Mouse (Mus musculus): ENCODE measurements around the gene Fam208b. TPM values are rescaled to one million over a fixed set of nuclear protein-coding genes. Genes with fewer than 3 reads are reported as not detected.
A peak's percentile ranks its signal among the peaks of the same experiment; 100 is the strongest.

Fam208b gene
- total RNA-seq (2021), result 10 to 100 TPM; 28.0 to 28.4 TPM

- intact Hi-C loops (cut with DNase I), result no loop called here
- peak; percentile 99 for DNase-seq (ENCODE audit: extremely low spot score in 1 of 2, low spot score in 2 of 2)
Measured at GRCm38 (mm10) chr13:3610795-3611438, at the start of gene Fam208b. Fam208b (minus strand) TSS chr13:3611108.

DNA sequence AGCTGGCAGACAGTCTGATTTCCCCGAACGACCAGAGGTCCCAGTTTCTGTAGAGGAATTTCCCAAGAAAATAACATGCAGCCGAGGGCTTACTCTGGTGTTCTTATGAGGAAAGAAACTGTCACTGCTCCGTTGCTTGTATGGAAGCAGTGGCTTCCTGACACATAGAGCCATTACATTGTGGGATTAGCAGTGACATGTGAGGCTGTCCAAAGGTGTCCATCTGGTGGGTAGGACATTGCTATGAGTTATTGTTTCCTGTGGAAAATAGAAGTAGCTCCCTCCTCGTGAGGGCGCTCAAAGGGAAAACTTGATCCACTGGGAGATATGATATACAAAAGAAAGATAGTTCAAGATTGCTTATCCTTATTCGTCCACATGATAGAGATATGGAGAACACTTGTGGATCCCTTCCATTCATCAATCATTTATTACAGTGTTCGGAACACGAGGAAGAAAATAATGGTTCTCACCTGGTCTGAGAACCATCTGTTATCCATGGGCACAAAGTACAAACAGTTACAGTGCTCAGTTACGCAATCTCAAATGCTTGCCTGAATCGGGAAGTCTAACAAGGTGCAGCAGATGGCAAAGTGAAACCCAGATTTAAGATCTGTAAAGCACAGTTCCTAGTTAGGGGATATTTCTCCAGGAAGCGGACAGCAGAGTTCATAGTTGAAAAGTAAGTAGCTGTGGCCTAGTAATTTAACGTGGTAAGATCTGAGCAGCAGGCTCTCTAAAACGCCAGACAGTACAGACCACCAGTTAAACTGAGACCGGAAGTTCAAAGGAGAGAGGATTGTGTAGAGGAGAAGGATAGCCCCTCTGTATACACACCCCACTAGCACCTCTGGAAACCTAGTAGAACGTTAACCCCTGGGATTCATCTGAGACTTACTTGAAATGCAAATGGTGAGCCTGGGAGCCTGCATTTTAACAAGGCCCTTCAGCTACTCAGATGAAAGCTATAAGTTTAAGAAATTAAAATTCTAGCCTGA is 48.6 kb upstream of the Fam208b start:
- intact Hi-C loops (cut with DNase I), result loop anchor here (10.0 kb wide), 1 partner anchor 945 kb away; the partner anchor contains the start of gene Akr1e1

GRCm38 (mm10) chr13:3654432-3654831 is 43.5 kb upstream of the Fam208b start:
- intact Hi-C loops (cut with DNase I), result no loop called here
- DNase-seq (ENCODE audit: extremely low spot score in 1 of 2, low spot score in 2 of 2), result peak in 1 of 2 experiments; percentile 38

More for the DNA sequence above, 48.6 kb upstream of the Fam208b start:
- DNase-seq (ENCODE audit: extremely low spot score in 1 of 2, low spot score in 2 of 2), result no peak

DNA sequence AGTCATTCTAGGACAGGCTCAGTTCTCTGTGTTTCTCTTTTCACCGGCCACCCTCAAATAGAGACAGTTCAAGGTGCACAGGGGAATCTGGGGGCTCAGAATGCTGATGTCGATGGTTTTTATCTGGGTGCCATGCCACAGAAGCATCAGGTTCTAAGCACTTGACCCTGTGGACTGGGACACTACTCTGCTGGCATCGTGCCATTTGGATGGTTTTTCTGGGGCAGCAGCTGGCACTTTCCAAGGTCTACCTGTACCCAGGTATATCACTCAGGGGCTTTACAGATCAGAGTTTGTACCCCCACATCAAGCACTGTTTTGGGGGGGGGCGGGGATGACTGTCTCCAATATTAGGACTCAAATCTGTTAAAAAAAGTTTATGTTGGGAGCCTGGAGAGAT is 39.7 kb upstream of the Fam208b start:
- intact Hi-C loops (cut with DNase I), result no loop called here
- DNase-seq (ENCODE audit: extremely low spot score in 1 of 2, low spot score in 2 of 2), result peak in 1 of 2 experiments; percentile 45

GRCm38 (mm10) chr13:3646566-3646965 is 35.7 kb upstream of the Fam208b start:
- intact Hi-C loops (cut with DNase I), result no loop called here
- no peak for DNase-seq (ENCODE audit: extremely low spot score in 1 of 2, low spot score in 2 of 2)

DNA sequence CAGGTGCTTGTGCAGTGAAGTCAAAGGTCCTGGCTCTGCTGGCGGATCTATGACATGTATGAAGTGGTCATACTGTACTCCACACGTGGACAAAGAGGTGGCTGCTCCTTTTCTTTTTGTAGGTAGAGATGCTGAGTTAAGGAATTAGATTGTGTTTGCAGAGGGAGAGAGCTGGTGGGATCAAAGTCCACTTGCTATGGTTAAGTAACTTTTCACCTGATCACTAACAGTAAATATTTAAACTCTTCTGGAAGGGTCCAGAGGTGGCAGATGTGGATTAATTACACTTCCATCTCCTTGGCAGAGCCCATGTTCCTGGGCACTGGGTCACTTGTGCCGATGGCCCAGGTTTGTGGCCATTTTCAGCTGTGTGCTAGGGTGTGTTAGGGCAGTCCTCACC is 35.0 kb upstream of the Fam208b start:
- DNase-seq (ENCODE audit: extremely low spot score in 1 of 2, low spot score in 2 of 2), result no peak
- intact Hi-C loops (cut with DNase I), result no loop called here

DNA sequence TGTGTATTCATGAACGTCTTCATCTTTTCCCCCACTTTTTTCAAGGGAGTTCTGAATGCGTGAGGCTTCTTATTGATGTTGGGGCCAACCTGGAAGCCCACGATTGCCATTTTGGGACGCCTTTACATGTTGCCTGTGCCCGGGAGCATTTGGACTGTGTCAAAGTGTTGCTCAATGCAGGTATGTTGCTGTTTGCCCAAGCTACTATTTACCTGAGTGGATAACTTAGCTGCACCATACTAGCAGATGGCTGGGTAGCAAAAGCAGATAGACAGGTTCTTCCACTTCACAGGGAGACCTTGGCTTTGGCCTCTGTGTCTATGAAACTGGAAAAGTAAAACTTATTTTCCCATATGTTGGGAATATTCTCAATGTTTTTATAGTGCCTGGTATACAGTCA is 34.0 kb upstream of the Fam208b start:
- intact Hi-C loops (cut with DNase I), result no loop called here
- DNase-seq (ENCODE audit: extremely low spot score in 1 of 2, low spot score in 2 of 2), result no peak

- intact Hi-C loops (cut with DNase I), result no loop called here
- DNase-seq (ENCODE audit: extremely low spot score in 1 of 2, low spot score in 2 of 2), result no peak
Measured at GRCm38 (mm10) chr13:3642538-3642937, 31.6 kb upstream of the Fam208b start.

- DNase-seq (ENCODE audit: extremely low spot score in 1 of 2, low spot score in 2 of 2), result peak in 1 of 2 experiments; percentile 49
- intact Hi-C loops (cut with DNase I), result no loop called here
Measured at GRCm38 (mm10) chr13:3642049-3642448, 31.1 kb upstream of the Fam208b start.

DNA sequence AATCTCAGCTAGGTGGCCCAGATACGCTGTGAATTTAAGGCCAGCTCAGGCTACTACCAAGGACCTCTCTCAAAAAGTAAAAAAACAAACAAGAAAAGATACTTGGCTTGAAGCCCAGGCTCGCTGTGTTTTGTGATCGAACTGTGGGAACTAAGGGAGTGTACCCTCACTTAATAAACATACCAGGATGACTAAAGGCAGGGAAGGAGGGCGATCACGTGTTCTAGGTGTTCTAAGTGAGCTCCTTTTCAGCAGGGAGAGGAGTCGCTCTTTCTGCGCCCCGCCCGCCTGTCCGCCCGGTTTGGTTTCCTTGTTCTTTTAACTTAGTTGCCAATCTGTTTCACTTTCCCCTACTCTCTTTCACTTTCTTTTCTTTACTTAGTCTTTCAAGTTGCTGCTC is 25.9 kb upstream of the Fam208b start:
- DNase-seq (ENCODE audit: extremely low spot score in 1 of 2, low spot score in 2 of 2), result no peak
- intact Hi-C loops (cut with DNase I), result no loop called here

DNA sequence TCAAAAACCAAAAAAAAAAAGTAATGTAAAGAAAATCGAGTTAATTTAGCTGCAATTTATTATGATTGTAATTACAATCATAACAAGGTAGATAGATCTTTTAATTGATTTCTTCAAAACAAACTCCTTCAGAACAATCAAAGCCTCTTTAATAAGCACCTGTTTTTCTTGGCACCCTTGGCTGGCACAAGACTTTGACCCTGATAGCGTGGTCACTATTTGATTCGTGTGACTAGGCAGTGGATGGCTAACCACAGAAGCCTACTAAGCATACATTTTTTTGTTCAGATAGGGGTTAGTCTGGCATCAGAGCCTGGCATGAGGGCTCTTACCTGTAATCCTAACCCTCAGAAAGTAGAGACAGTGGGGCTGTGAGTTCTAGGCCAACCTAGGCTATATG is 24.2 kb upstream of the Fam208b start:
- DNase-seq (ENCODE audit: extremely low spot score in 1 of 2, low spot score in 2 of 2), result no peak
- intact Hi-C loops (cut with DNase I), result no loop called here

- intact Hi-C loops (cut with DNase I), result no loop called here
- DNase-seq (ENCODE audit: extremely low spot score in 1 of 2, low spot score in 2 of 2), result peak; percentile 54 to 85
Measured at GRCm38 (mm10) chr13:3633895-3634811, 23.2 kb upstream of the Fam208b start, which contains the start of gene Asb13. Asb13 (plus strand) TSS chr13:3634032.

DNA sequence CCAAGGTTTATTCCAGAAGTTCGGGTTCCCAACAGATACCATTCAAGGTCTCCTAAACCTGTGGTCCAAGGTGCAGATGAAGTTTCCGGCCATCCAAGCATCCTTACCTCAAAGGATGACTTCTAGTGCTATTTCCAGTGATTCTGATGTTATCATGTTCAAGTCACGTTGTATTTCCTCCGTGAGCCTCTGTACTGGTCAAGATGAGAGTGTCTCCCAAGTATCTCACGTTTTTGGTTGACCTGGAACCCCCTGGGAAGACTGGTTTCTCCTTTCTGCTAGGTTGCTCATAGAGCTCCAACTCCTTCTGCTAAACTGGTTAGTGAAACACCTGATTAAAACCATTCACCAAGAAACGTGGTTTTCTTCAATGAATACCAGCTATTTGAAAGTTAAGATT is 22.2 kb upstream of the Fam208b start:
- DNase-seq (ENCODE audit: extremely low spot score in 1 of 2, low spot score in 2 of 2), result no peak
- intact Hi-C loops (cut with DNase I), result no loop called here

GRCm38 (mm10) chr13:3632551-3632950 is 21.6 kb upstream of the Fam208b start:
- intact Hi-C loops (cut with DNase I), result no loop called here
- no peak for DNase-seq (ENCODE audit: extremely low spot score in 1 of 2, low spot score in 2 of 2)

DNA sequence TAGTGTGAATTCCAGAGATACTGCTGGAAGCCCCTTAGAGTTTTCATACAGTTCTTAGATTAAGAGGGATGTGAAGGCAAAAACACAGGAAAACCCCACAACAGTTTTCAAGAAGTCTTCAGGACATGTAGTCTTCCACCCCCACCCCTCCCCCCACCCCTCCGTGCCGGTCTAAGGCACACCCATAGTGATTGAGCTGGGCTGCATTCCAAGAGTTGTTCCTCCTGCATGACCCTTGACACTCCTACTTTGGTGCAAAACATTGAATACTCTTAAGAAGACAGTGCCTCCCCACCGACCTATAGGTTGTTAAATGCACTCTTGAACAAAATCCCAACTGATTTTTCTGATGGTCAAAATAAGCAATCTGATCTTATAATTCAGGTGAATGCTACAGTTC is 17.2 kb upstream of the Fam208b start:
- intact Hi-C loops (cut with DNase I), result no loop called here
- DNase-seq (ENCODE audit: extremely low spot score in 1 of 2, low spot score in 2 of 2), result no peak

DNA sequence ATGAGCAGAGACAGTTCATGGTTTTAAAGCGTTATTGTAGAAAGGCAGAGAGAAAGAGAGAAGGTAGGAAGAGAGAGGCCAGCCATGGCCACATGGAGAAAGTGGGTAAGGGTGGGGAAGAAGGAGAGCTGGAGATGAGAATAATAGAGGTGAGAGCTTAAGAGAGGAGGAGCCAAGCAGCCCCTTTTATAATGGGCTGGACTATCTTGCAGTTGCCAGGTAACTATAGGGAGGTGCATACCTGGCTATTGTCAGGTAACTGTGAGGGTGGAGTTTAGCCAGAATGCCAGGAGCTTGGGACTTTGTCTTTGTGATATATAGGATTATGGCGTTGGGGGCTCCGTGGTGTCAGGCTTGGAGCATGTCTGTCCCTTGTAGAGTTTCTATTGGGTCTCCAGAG is 16.2 kb upstream of the Fam208b start:
- intact Hi-C loops (cut with DNase I), result no loop called here
- DNase-seq (ENCODE audit: extremely low spot score in 1 of 2, low spot score in 2 of 2), result no peak

- intact Hi-C loops (cut with DNase I), result no loop called here
- DNase-seq (ENCODE audit: extremely low spot score in 1 of 2, low spot score in 2 of 2), result peak; percentile 21 to 76
Measured at GRCm38 (mm10) chr13:3610118-3610794, 652 bp downstream of the Fam208b start.

DNA sequence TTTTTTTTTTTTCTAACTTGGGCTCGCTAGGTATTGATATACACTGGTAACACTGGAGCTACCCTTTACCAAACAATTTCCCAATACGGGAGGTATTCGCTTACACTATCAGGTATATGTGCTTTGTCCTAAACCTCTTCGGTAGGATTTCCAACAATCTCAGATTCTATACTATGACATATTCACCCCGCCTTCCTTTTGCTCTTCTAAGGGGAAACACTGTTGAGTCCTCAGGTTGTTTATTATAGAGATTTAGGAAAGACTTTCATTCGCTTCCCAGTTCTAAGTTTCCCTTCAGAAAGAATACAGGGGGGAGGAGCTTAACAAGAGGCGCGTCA is 1.2 kb downstream of the Fam208b start:
- intact Hi-C loops (cut with DNase I), result no loop called here
- DNase-seq (ENCODE audit: extremely low spot score in 1 of 2, low spot score in 2 of 2), result no peak
